Mouse (Mus musculus) Patski (cell line): ENCODE results near the gene Angptl2. TPM values are rescaled to one million over a fixed set of nuclear protein-coding genes. Genes with fewer than 3 reads are reported as not detected.

ENCODE experiments used
- ATAC-seq: fragments of 100-300 bp; one replicate; pipeline ENCODE4 v1.8.0; 2021
- CTCF ChIA-PET: fragments of 350-600 bp; sonication (Branson Sonifier 250); formaldehyde crosslinking; loops from one replicate; lab custom pipeline; 2022; ENCODE audit warnings: inconsistent platforms; lab: Charles Lee
- POLR2A ChIA-PET: fragments of 350-600 bp; sonication (Branson Sonifier 250); formaldehyde crosslinking; loops from one replicate; lab custom pipeline; 2022; ENCODE audit warnings: antibody characterized with exemption, inconsistent platforms; lab: Charles Lee
- DNase-seq: peaks from one replicate; pipeline ENCODE4 v3.0.0-alpha.2; 2011; ENCODE audit warnings: low read depth, low spot score
- H3K27me3 ChIP-seq: fragments of 371-371 bp; one replicate; pipeline ENCODE4 v1.5.1; 2021
- CTCF ChIP-seq: fragments of 100-300 bp; IDR thresholded peaks from one replicate; pipeline ENCODE4 v1.5.1; 2021
- in situ Hi-C: fragments of 300-500 bp; cut with MboI; formaldehyde crosslinking; loops from 3 replicates; pipeline ENCODE4 v1.11.1; 2018; ENCODE audit warnings: low pct_unique_long_range_greater_than_20kb, mixed read lengths
- polyA plus RNA-seq: library from polyadenylated mRNA; unstranded; gene quantifications from one replicate; pipeline ENCODE4 v1.2.3, GENCODE M21; 2021

Angptl2 gene
- polyA plus RNA-seq, 1 experiment from 2014 or later, result 16.2 TPM

- no peak for DNase-seq
- CTCF ChIA-PET, result interaction anchor here (1.4 kb wide), 1 partner anchor 132 kb away, joined by 6 read pairs; no protein-coding TSS in a partner anchor
- POLR2A ChIA-PET, result interaction anchor here (1.3 to 2.0 kb wide), 2 partner anchors 10 to 47 kb away, joined by 4 to 6 read pairs; no protein-coding TSS in a partner anchor
- in situ Hi-C loops, result no loop called here
- no peak for ATAC-seq
- no peak for TF ChIP-seq CTCF
- no peaks in the 10 kb centered on the region for H3K27me3 ChIP-seq
These were observed 966 bp downstream of the Angptl2 start for GRCm38 (mm10) chr2:33216645-33217424.

GRCm38 (mm10) chr2:33217425-33217794, 1.5 kb downstream of the Angptl2 start:
- no peaks in the 10 kb centered on the region for H3K27me3 ChIP-seq
- no peak for DNase-seq
- ATAC-seq, result no peak
- ChIA-PET POLR2A (interaction anchor here (2.0 kb wide), 1 partner anchor 10 kb away, joined by 6 read pairs; no protein-coding TSS in a partner anchor), CTCF (interaction anchor here (1.6 kb wide), 1 partner anchor 28 kb away, joined by 3 read pairs; no protein-coding TSS in a partner anchor)
- TF ChIP-seq CTCF, result no peak
- in situ Hi-C loops, result no loop called here

- in situ Hi-C loops, result no loop called here
- TF ChIP-seq CTCF, result no peak
- ATAC-seq, result no peak
- H3K27me3 ChIP-seq, result no peaks in the 10 kb centered on the region
- no peak for DNase-seq
- ChIA-PET POLR2A (no interaction called here), CTCF (interaction anchor here (0.7 to 1.6 kb wide), 7 partner anchors 8 to 92 kb away, joined by 3 read pairs; no protein-coding TSS in a partner anchor)
These were observed 3.2 kb downstream of the Angptl2 start for GRCm38 (mm10) chr2:33218903-33219625.

GRCm38 (mm10) chr2:33219637-33220036, 3.8 kb downstream of the Angptl2 start:
- no peak for TF ChIP-seq CTCF
- ChIA-PET POLR2A (no interaction called here), CTCF (interaction anchor here (0.7 to 1.5 kb wide), 6 partner anchors 9 to 91 kb away, joined by 3 read pairs; no protein-coding TSS in a partner anchor)
- no peak for DNase-seq
- in situ Hi-C loops, result loop anchor here (5.0 kb wide), 1 partner anchor 98 kb away; no protein-coding TSS in a partner anchor
- H3K27me3 ChIP-seq, result no peaks in the 10 kb centered on the region
- no peak for ATAC-seq

- no peaks in the 10 kb centered on the region for H3K27me3 ChIP-seq
- DNase-seq, result no peak
- no peak for ATAC-seq
- in situ Hi-C loops, result loop anchor here (5.0 kb wide), 1 partner anchor 97 kb away; no protein-coding TSS in a partner anchor
- ChIA-PET CTCF (interaction anchor here (1.3 to 1.5 kb wide), 3 partner anchors 11 to 128 kb away, joined by 3 read pairs; no protein-coding TSS in a partner anchor), POLR2A (interaction anchor here (1.1 to 1.5 kb wide), 2 partner anchors 14 to 96 kb away, joined by 3 to 4 read pairs; no protein-coding TSS in a partner anchor)
- TF ChIP-seq CTCF, result no peak
These were observed 4.4 kb downstream of the Angptl2 start for GRCm38 (mm10) chr2:33220246-33220645.

- peak; percentile 11 for ATAC-seq
- in situ Hi-C loops, result loop anchor here (5.0 kb wide), 1 partner anchor 96 kb away; no protein-coding TSS in a partner anchor
- no peak for TF ChIP-seq CTCF
These were observed 4.9 kb downstream of the Angptl2 start for GRCm38 (mm10) chr2:33220674-33221338.

GRCm38 (mm10) chr2:33221339-33221900, 5.6 kb downstream of the Angptl2 start:
- CTCF ChIA-PET, result interaction anchor here (1.3 to 1.4 kb wide), 3 partner anchors 16 to 127 kb away, joined by 3 read pairs; no protein-coding TSS in a partner anchor
- H3K27me3 ChIP-seq, result no peaks in the 10 kb centered on the region
- POLR2A ChIA-PET, result interaction anchor here (1.0 to 1.5 kb wide), 3 partner anchors 12 to 95 kb away, joined by 3 to 6 read pairs (median 4); no protein-coding TSS in a partner anchor
- in situ Hi-C loops, result loop anchor here (5.0 kb wide), 1 partner anchor 96 kb away; no protein-coding TSS in a partner anchor
- no peak for TF ChIP-seq CTCF
- DNase-seq (peak; percentile 73), ATAC-seq (peak; percentile 49)

More at GRCm38 (mm10) chr2:33220674-33221338, 4.9 kb downstream of the Angptl2 start:
- no peaks in the 10 kb centered on the region for H3K27me3 ChIP-seq
- DNase-seq, result no peak
- ChIA-PET CTCF (interaction anchor here (1.3 to 1.4 kb wide), 4 partner anchors 12 to 127 kb away, joined by 3 read pairs; no protein-coding TSS in a partner anchor), POLR2A (interaction anchor here (0.6 to 1.5 kb wide), 4 partner anchors 11 to 95 kb away, joined by 3 to 6 read pairs (median 4); no protein-coding TSS in a partner anchor)

- ATAC-seq, result no peak
- in situ Hi-C loops, result loop anchor here (5.0 kb wide), 1 partner anchor 95 kb away; no protein-coding TSS in a partner anchor
- ChIA-PET POLR2A (no interaction called here), CTCF (interaction anchor here (0.6 to 1.3 kb wide), 2 partner anchors 17 to 19 kb away, joined by 3 read pairs; no protein-coding TSS in a partner anchor)
- H3K27me3 ChIP-seq, result no peaks in the 10 kb centered on the region
- TF ChIP-seq CTCF, result no peak
- DNase-seq, result no peak
These were observed 6.6 kb downstream of the Angptl2 start for GRCm38 (mm10) chr2:33222480-33222879.

GRCm38 (mm10) chr2:33223656-33224358, 7.9 kb downstream of the Angptl2 start:
- in situ Hi-C loops, result loop anchor here (5.0 kb wide), 1 partner anchor 93 kb away; no protein-coding TSS in a partner anchor
- ChIA-PET CTCF (interaction anchor here (1.0 to 1.4 kb wide), 2 partner anchors 19 to 23 kb away, joined by 3 read pairs; no protein-coding TSS in a partner anchor), POLR2A (no interaction called here)
- ATAC-seq, result no peak
- TF ChIP-seq CTCF, result no peak
- DNase-seq, result no peak
- H3K27me3 ChIP-seq, result no peaks in the 10 kb centered on the region
